Mouse (Mus musculus) fat pad, adult 2 months (tissue): ENCODE measurements around the gene Cyp2c68.
"Not testable (repeated sequence)": the region's sequence is repeated elsewhere in the genome, so short reads cannot be mapped to it uniquely, and the experiment has no call there.

Experiments
- DNase-seq: peaks from one replicate; pipeline ENCODE4 v3.0.0-alpha.2; 2011; ENCODE audit warnings: low read depth, low spot score; ENCODE audit errors: extremely low read depth

The Cyp2c68 gene

DNA sequence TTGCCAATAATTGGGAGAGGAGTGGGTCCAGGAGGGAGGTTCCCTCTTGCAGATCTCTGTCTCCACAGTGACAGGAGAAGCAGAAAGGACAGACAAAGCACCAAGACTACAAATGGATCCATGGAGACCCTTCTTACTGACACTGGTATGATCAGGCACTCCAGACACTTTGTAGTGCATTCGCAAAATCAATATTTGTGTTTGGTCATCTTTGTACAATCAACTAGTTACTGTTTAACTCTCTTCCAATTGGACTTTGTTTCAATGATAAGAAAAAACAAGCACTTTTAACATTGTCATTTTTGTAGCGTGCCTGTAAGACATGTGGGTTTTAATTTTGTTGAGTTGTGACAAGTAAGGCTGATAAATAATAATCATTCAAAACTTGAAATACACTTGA, at the start of gene Cyp2c68:
Gene Cyp2c68, minus strand, starts transcription at position 135 of the 400 bp plus-strand sequence.
- no peak for DNase-seq

DNA sequence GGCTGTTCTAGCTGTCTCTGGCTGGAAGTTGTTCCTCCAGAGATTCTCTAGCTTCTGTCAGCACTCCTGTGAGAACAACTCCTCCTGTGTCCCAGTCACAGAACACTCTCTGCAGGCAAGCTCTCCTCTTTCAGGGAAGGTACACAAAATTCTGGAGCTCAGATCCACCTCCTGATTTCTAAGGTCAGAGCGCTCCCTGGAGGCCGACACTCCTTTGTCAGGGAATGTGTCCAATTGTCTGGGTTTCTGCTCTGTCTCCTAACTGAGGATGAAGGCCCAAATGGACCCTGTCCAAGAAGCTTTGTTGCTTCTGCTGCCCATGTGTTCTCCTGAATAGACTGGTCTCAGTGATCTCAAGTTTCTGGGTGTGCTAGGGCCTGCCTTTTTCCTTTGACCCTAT, 44.6 kb upstream of the Cyp2c68 start:
- DNase-seq, result not testable (repeated sequence)

DNA sequence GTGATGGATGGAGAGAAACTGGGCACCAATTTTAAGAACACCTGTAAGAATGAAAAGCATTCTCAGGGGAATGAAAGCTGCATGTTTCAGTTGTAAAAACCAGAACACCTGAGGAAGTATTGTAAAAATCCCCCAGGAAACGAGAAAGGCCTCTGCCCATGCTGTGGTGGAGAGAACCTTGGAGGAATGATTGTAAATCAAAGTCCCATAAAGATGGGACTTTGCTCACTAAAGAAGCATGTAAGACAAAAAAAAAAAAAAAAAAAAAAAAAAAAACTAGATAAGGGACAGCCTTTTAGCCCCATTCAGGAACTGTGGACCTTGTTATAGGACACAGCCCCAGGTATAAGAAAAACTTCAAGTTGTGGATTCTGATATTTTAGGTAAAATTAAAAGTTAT, 4.5 kb upstream of the Cyp2c68 start:
- no peak for DNase-seq

DNA sequence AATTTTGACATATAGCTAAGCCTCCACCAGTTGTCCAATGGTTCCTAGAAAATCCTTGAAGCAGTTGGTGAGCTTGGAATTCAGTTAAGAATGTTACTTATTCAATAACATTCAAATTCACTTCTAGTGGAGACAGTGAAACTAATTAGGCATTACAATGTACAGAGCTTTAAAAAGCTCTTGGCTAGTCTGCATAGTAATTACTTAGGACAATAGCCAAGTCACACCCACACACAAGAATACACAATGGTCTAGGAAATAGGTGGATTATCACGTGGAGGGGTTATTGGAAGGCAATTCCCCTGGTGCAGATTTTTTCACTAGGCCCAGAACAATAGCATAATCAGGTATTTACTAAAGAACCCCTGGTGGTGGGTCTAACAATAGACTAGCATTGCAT, 3.5 kb upstream of the Cyp2c68 start:
- DNase-seq, result not testable (repeated sequence)

DNA sequence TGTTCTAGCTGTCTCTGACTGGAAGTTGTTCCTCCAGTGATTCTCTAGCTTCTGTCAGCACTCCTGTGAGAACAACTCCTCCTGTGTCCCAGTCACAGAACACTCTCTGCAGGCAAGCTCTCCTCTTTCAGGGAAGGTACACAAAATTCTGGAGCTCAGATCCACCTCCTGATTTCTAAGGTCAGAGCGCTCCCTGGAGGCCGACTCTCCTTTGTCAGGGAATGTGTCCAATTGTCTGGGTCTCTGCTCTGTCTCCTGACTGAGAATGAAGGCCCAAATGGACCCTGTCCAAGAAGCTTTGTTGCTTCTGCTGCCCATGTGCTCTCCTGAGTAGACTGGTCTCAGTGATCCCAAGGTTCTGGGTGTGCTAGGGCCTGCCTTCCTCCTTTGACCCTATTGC, 29.7 kb downstream of the Cyp2c68 start:
- not testable (repeated sequence) for DNase-seq

DNA sequence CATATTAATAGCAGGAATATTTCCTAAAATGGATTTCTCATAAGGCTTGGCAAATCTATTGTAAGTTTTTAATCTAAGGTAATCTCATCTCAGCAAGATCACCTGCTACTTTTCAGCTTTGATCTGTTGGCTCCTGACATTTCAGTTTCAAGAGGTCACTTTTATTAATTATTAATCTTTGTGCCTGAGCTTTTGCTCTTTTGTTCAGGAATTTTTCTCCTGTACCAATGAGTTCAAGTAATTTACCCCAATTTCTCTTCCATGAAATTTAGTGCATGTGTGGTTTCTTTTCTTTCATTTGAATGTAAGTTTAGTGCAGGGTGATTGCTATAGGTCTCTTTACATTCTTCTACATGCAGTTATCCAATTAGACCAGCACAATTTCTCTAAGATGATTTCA, 75.2 kb downstream of the Cyp2c68 start:
- not testable (repeated sequence) for DNase-seq

DNA sequence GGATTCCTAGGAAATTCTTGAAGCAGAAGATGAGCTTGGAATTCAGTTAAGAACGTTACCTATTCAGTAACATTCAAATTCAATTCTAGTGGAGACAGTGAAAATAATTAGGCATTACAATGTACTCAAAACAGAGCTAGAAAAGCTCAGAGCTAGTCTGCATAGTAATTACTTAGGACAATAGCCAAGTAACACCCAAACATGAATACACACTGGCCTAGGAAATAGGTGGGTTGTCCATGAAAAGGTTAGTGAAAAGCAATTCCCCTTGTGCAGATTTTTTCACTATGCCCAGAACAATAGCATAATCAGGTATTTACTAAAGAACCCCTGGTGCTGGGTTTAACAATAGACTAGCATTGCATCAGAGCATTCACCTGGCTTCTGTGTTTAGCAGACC, 88.5 kb downstream of the Cyp2c68 start:
- no peak for DNase-seq

DNA sequence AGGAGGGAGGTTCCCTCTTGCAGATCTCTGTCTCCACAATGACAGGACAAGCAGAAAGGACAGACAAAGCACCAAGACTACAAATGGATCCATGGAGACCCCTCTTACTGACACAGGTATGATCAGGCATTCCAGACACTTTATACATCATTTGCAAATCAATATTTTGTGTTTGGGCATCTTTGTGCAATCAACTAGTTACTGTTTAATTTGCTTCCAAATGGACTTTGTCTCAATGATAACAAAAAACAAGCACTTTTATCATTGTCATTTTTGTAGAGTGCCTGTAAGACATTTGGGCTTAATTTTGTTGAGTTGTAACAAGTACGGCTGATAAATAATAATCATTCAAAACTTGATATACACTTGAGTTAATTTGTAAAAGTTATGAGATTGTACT, 91.9 kb downstream of the Cyp2c68 start, which contains the start of gene Cyp2c67:
Gene Cyp2c67, minus strand, starts transcription at position 114 of the 400 bp plus-strand sequence.
- no peak for DNase-seq

DNA sequence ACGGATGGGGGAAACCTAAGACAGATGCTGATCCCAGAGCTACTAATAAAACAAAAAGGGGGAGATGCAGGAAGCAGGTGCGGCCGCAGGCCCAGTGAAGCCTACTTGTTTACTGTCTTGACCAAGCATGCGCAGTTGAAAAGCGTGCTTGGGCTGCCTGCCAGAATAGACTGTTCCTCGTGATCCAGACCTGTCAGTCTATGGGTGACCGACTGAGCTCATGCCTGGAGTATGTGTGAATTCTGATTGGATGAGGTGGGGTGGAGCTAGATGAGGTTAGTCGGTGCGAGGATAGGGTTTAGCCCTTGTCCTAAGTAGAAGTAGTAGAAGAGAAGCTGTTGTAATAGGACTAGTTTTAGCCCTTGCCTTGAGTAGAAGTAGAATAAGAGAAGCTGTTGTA, 93.3 kb downstream of the Cyp2c68 start:
- DNase-seq, result no peak

DNA sequence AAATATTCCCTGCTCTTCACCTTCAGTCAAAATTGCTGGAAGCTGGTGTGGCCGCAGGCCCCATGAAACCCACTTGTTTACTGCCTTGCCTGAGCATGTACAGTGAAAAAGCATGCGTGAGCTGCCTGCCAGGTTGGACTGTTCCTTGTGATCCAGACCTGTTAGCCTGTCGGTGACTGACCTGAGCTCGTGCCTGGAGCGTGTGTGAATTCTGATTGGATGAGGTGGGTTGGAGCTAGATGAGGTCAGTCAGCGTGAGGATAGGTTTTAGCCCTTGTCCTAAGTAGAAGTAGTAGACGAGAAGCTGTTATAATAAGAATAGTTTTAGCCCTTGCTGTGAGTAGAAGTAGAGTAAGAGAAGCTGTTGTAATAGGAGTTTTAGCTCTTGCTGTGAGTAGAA, 96.3 kb downstream of the Cyp2c68 start:
- DNase-seq, result not testable (repeated sequence)
